ENCODE assay signal across 14 mouse cellular contexts in genomic region chr14:17695526-17695925, GRCm38 (mm10).
"Had no signal": no experiment of that assay in that cellular context is flagged by ENCODE, and none has a peak within 500 bp of the region (broad histone marks: within the 10 kb centered on the region; RNA-seq: fewer than 3 reads in every experiment).

No protein-coding gene starts in this region.

- H3K27me3 ChIP-seq: limb, embryonic 13.5 days; liver, embryonic 15.5 days had no signal

- H3K9me3 ChIP-seq: limb, embryonic 10.5 days; limb, embryonic 13.5 days; liver, embryonic 15.5 days had no signal

- H3K9ac ChIP-seq: limb, embryonic 13.5 days; liver, embryonic 15.5 days had no signal

- H3K4me2 ChIP-seq: limb, embryonic 13.5 days; liver, embryonic 15.5 days; midbrain, embryonic 11.5 days had no signal

- H3K27ac ChIP-seq: kidney, postnatal 0 days; limb, embryonic 10.5 days; limb, embryonic 13.5 days; liver, embryonic 15.5 days; stomach, postnatal 0 days had no signal

- H3K36me3 ChIP-seq: limb, embryonic 10.5 days; limb, embryonic 13.5 days; liver, embryonic 15.5 days had no signal

- DNase-seq: liver; lung, adult 2 months; lung, postnatal 14 days; lung, postnatal 4 days; midbrain, embryonic 14.5 days; thymus, adult 2 months; thymus, postnatal 14 days; thymus, postnatal 4 days had no signal

- H3K4me1 ChIP-seq: limb, embryonic 10.5 days; limb, embryonic 13.5 days had no signal

- H3K4me3 ChIP-seq: limb, embryonic 10.5 days; limb, embryonic 13.5 days; liver, embryonic 15.5 days had no signal
